Mouse (Mus musculus): ENCODE data around the gene Rgs14.

DNA sequence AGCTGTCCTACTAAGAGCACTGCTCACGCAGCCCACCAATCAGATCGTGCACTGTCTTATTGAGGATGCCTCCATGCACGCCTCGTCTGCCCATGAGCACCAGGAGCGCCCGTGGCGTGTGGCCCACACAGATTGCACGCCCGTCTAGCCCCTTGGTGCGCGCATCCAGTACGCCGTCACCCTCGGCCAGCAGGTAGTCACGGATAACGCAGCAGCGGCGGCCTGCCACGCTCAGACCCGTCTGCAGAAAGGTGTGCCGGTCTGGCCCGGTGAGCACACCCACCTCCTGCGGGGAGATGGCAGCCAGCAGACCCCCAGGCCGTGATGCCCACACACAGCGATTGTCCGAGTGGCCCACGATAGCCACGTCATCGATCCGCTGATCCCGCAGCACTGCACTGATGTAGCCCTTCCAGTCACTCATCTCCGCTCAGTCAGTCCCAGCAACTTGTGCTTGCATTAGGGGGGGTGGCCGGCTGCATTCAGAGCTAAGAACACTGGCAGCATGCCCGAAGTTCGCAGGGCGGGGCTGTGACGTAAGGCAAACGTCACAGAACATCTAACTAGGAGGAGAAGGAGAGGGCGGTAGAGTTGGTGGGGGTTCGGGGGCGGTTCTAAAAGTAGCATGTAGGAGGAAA lies 45.3 kb downstream of the Rgs14 start, which contains the start of gene Pfn3:
- no peak for TF ChIP-seq CTCF (IDR thresholded peaks at IDR 0.05; ENCODE audit: borderline replicate concordance, extremely low read depth, insufficient read depth, insufficient read length)
- TF ChIP-seq POLR2A (IDR thresholded peaks at IDR 0.05; ENCODE audit: borderline replicate concordance, extremely low read depth, insufficient read depth, insufficient read length, poor library complexity, severe bottlenecking) = no peak

Data from brain, embryonic 14.5 days (tissue).